Mouse (Mus musculus) mature B cell (primary cell): ENCODE results near the gene Grm6.

Source experiments
- in situ Hi-C: fragments of 300-500 bp; cut with MboI; formaldehyde crosslinking; loops from 2 replicates; pipeline ENCODE4 v1.14.3; 2019

Grm6 gene

DNA sequence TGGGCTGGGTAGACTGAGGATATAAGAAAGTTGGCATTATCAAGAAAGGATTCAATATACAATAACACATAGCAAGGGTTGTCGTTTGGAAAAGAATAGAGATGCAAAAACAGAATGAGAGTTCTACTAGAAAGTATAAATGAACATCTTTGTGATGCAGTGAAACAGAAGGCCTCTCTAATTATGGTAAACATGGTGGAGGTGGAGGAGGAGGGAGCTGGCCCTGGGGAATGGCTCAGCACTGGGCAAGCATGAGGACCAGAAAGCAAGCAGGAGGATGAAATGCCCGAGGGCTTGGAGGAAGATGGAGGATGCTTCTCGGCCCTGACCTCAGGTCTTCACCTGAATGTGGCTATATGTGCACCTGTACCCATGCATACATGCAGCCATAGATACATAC is 64.0 kb downstream of the Grm6 start:
- in situ Hi-C loops: no loop called here
